In genomic region chr10:60193532-60194423, GRCm38 (mm10) we compare ENCODE assay signal across 8 mouse cellular contexts. TPM values are rescaled to one million over a fixed set of nuclear protein-coding genes. Genes with fewer than 3 reads are reported as not detected.
DNase-seq lines count a peak whose midpoint lies in the region; ATAC-seq and TF ChIP-seq lines count a peak whose summit lies in the region.

No protein-coding gene starts in this region.

- no peaks in the 10 kb centered on the region for H3K9me3 ChIP-seq in heart, embryonic 14.5 days (ENCODE audit: control insufficient read depth, low read length)
- no peaks in the 10 kb centered on the region for H3K9me3 ChIP-seq in limb, embryonic 13.5 days
- H3K9me3 ChIP-seq in neural tube, embryonic 13.5 days, result no peaks in the 10 kb centered on the region

- peak overlapping the region; percentile 42 for H3K9ac ChIP-seq in heart, embryonic 14.5 days (ENCODE audit: low read length)
- peak overlapping the region; percentile 48 for H3K9ac ChIP-seq in limb, embryonic 13.5 days
- H3K9ac ChIP-seq in neural tube, embryonic 13.5 days, result peak overlapping the region; percentile 9; the same call in 1 of the 2 replicates

- ATAC-seq in heart, embryonic 14.5 days (ENCODE audit: insufficient number of reproducible peaks, insufficient read depth, low FRiP score, low read depth), result peak; percentile 76
- ATAC-seq in limb, embryonic 13.5 days (ENCODE audit: low FRiP score, low read depth), result peak; percentile 88
- peak; percentile 86 for ATAC-seq in neural tube, embryonic 13.5 days (ENCODE audit: low read depth)

- H3K36me3 ChIP-seq in thymus, adult 2 months (ENCODE audit: control insufficient read depth, insufficient read depth, low read length), result no peaks in the 10 kb centered on the region
- no peaks in the 10 kb centered on the region for H3K36me3 ChIP-seq in heart, embryonic 14.5 days (ENCODE audit: control insufficient read depth, insufficient read depth, low read length)
- H3K36me3 ChIP-seq in limb, embryonic 13.5 days, result 0 out of 2 replicates have a peak, but pooled peaks cover 4% of the 10 kb centered on the region
- no peaks in the 10 kb centered on the region for H3K36me3 ChIP-seq in neural tube, embryonic 13.5 days

- no peaks in the 10 kb centered on the region for H3K27me3 ChIP-seq in thymus, adult 2 months (ENCODE audit: control insufficient read depth, insufficient read depth, low read length)
- H3K27me3 ChIP-seq in heart, embryonic 14.5 days (ENCODE audit: control insufficient read depth, insufficient read depth, low read length), result peaks cover 24% of the 10 kb centered on the region; the same call in 1 of the 2 replicates
- no peaks in the 10 kb centered on the region for H3K27me3 ChIP-seq in limb, embryonic 13.5 days
- no peaks in the 10 kb centered on the region for H3K27me3 ChIP-seq in neural tube, embryonic 13.5 days

- no peak; the same call in 1 of the 2 replicates for TF ChIP-seq CTCF in thymus, adult 2 months (IDR thresholded peaks at IDR 0.05; ENCODE audit: borderline replicate concordance, control insufficient read depth, extremely low read depth, insufficient read depth, low read length, poor library complexity)

- no peak for TF ChIP-seq POLR2A in thymus, adult 2 months (IDR thresholded peaks at IDR 0.05; ENCODE audit: control insufficient read depth, extremely low read depth, insufficient read depth, low read length, poor library complexity)

- H3K4me1 ChIP-seq in thymus, adult 2 months (replicated peaks; ENCODE audit: control insufficient read depth, insufficient read depth, low read length), result peaks cover 33% of the 10 kb centered on the region
- peaks cover 26 to 38% of the 10 kb centered on the region in 2 experiments for H3K4me1 ChIP-seq in heart, embryonic 14.5 days (ENCODE audit: control insufficient read depth in 2 of 2, insufficient read depth in 2 of 2, low read length in 2 of 2)
- H3K4me1 ChIP-seq in limb, embryonic 13.5 days, result peaks cover 65% of the 10 kb centered on the region
- H3K4me1 ChIP-seq in neural tube, embryonic 13.5 days (replicated peaks), result peaks cover 70% of the 10 kb centered on the region

- 31% methylated on average over 19 of the region's 19 CpGs for WGBS in thymus, adult 2 months
- 8% methylated on average over 18 of the region's 19 CpGs for WGBS in heart, embryonic 14.5 days
- WGBS in limb, embryonic 13.5 days, result 11% methylated on average over 19 of the region's 19 CpGs
- WGBS in neural tube, embryonic 13.5 days, result 4% methylated on average over 19 of the region's 19 CpGs

- peak overlapping the region; percentile 58 for H3K4me2 ChIP-seq in heart, embryonic 14.5 days (ENCODE audit: low read length)
- peak overlapping the region; percentile 57 for H3K4me2 ChIP-seq in limb, embryonic 13.5 days (replicated peaks)
- peak overlapping the region; percentile 43 for H3K4me2 ChIP-seq in neural tube, embryonic 13.5 days

- H3K4me3 ChIP-seq in thymus, adult 2 months (ENCODE audit: control insufficient read depth, insufficient read depth, low read length), result no peak overlapping the region
- H3K4me3 ChIP-seq in heart, embryonic 14.5 days (ENCODE audit: control insufficient read depth in 1 of 2, insufficient read depth in 1 of 2, low read depth in 1 of 2, low read length in 2 of 2), result peak overlapping the region in 1 of 2 experiments; percentile 3; a peak in 1 of 4 replicates
- H3K4me3 ChIP-seq in limb, embryonic 13.5 days, result peak overlapping the region; percentile 18
- H3K4me3 ChIP-seq in neural tube, embryonic 13.5 days, result no peak overlapping the region

- H3K27ac ChIP-seq in thymus, adult 2 months (ENCODE audit: control insufficient read depth, insufficient read depth, low read length), result no peak overlapping the region
- H3K27ac ChIP-seq in heart, embryonic 14.5 days (replicated peaks in 1 of 2; ENCODE audit: control insufficient read depth in 1 of 2, insufficient read depth in 1 of 2, low read depth in 2 of 2, low read length in 2 of 2), result peak overlapping the region; percentile 4 to 66; a peak in 3 of 4 replicates
- peak overlapping the region; percentile 87 for H3K27ac ChIP-seq in limb, embryonic 13.5 days
- peak overlapping the region; percentile 84 for H3K27ac ChIP-seq in neural tube, embryonic 13.5 days (replicated peaks)

- peak; percentile 44 for DNase-seq in cerebellum, adult 9-11 months
- DNase-seq in cerebellum, adult 8-10 months, result no peak
- peak; percentile 61 for DNase-seq in thymus, postnatal 14 days
- DNase-seq in thymus, adult 2 months, result no peak
- no peak for DNase-seq in natural killer cell, adult 2 months (ENCODE audit: low spot score in 2 of 2)

RNA-seq across cellular contexts. Expression of gene Chst3, which starts 25.3 kb away (rescaled TPM):
- 2.1 and 4.5 TPM in 2 replicates for polyA plus RNA-seq in thymus, adult 2 months (2012; rRNA removed)
- polyA plus RNA-seq in heart, embryonic 14.5 days (2014; fragmentation: Nextera tagmentation; extraction: Ambion mirVana), result 0.24 and 0.26 TPM in 2 replicates
- polyA plus RNA-seq in limb, embryonic 13.5 days (2015; fragmentation: Nextera tagmentation; extraction: Ambion mirVana), result 3.1 and 3.7 TPM in 2 replicates
- 1.9 and 2.7 TPM in 2 replicates for polyA plus RNA-seq in neural tube, embryonic 13.5 days (2015; fragmentation: Nextera tagmentation; extraction: Ambion mirVana)

Comparison
In these comparisons a context has a peak if more than half of its experiments do, and no peak if none do; other contexts are left out.
1. DNase-seq: peak in cerebellum, adult 9-11 months (single experiment) and thymus, postnatal 14 days (single experiment); none in cerebellum, adult 8-10 months (single experiment), thymus, adult 2 months (single experiment) and natural killer cell, adult 2 months (0 of 2).
2. Peak in every context shown above with its lines, with median percentiles within 50 percentile points of each other: ATAC-seq, H3K4me2 ChIP-seq and H3K9ac ChIP-seq.